Mouse (Mus musculus) forebrain, embryonic 11.5 days (tissue): ENCODE measurements around the gene Zbtb44. TPM values are rescaled to one million over a fixed set of nuclear protein-coding genes. Genes with fewer than 3 reads are reported as not detected.

Experiments used
- ATAC-seq: fragments of 200-750 bp; cut with Nextera tagmentation; replicated peaks from 2 replicates; pipeline ENCODE4 v1.8.0; 2017; ENCODE audit warnings: moderate TSS enrichment; ENCODE audit not compliant: low FRiP score
- DNase-seq: peaks from one replicate; pipeline ENCODE4 v3.0.0-alpha.2; 2017; ENCODE audit warnings: low spot score
- H3K27ac ChIP-seq: fragments of 300-500 bp; sonication (generic); 2 replicates; pipeline ENCODE4 v1.5.1; 2014; ENCODE audit warnings: low read depth, low read length
- H3K27me3 ChIP-seq: fragments of 300-500 bp; sonication (generic); 2 replicates; pipeline ENCODE4 v1.6.1; 2014; ENCODE audit warnings: mild to moderate bottlenecking, low read length, mixed read lengths; ENCODE audit not compliant: control insufficient read depth, insufficient read depth
- H3K36me3 ChIP-seq: fragments of 300-500 bp; sonication (generic); 2 replicates; pipeline ENCODE4 v1.6.1; 2014; ENCODE audit warnings: mild to moderate bottlenecking, low read length, moderate library complexity, mixed read lengths; ENCODE audit not compliant: control insufficient read depth, insufficient read depth
- H3K4me1 ChIP-seq: fragments of 300-500 bp; sonication (generic); replicated peaks from 2 replicates; pipeline ENCODE4 v1.6.1; 2014; ENCODE audit warnings: low read length, mixed read lengths; ENCODE audit not compliant: control insufficient read depth, insufficient read depth
- H3K4me2 ChIP-seq: fragments of 300-500 bp; sonication (generic); 2 replicates; pipeline ENCODE4 v1.6.1; 2014; ENCODE audit warnings: low read depth, mild to moderate bottlenecking, low read length, moderate library complexity, mixed read lengths; ENCODE audit not compliant: severe bottlenecking
- H3K4me3 ChIP-seq: fragments of 300-500 bp; sonication (generic); 2 replicates; pipeline ENCODE4 v1.5.1; 2014; ENCODE audit warnings: low read depth, low read length
- H3K9ac ChIP-seq: fragments of 300-500 bp; sonication (generic); 2 replicates; pipeline ENCODE4 v1.6.1; 2014; ENCODE audit warnings: low read length
- H3K9me3 ChIP-seq: fragments of 300-500 bp; sonication (generic); 2 replicates; pipeline ENCODE4 v1.6.1; 2016; ENCODE audit warnings: low read length, mixed read lengths; ENCODE audit not compliant: control insufficient read depth
- WGBS: fragments of 180-500 bp; shearing (Covaris S2); extraction: QIAGEN DNeasy Blood & Tissue Kit; methylation state at CpG from one replicate; pipeline ENCODE4 v1.1.7; 2014; 5-methylcytosine and 5-hydroxymethylcytosine counted together
- polyA plus RNA-seq: library from polyadenylated mRNA; unstranded; fragments of >200 nt; fragmentation: Nextera tagmentation; extraction: Ambion mirVana; gene quantifications from 2 replicates; pipeline ENCODE4 v1.2.1, GENCODE M21; 2014

Gene Zbtb44
- polyA plus RNA-seq, 1 experiment from 2014 or later, result 5.8 TPM

- ATAC-seq (no peak), DNase-seq (no peak)
- Histone ChIP-seq H3K27ac (no peak overlapping the region), H3K9me3 (no peaks in the 10 kb centered on the region), H3K4me3 (no peak overlapping the region), H3K9ac (no peak overlapping the region), H3K27me3 (no peaks in the 10 kb centered on the region), H3K36me3 (no peaks in the 10 kb centered on the region), H3K4me2 (no peak overlapping the region), H3K4me1 (no peaks in the 10 kb centered on the region)
- WGBS, result 90% methylated on average over 3 of the region's 3 CpGs
Measured at GRCm38 (mm10) chr9:31010749-31011148, 19.7 kb upstream of the Zbtb44 start.

DNA sequence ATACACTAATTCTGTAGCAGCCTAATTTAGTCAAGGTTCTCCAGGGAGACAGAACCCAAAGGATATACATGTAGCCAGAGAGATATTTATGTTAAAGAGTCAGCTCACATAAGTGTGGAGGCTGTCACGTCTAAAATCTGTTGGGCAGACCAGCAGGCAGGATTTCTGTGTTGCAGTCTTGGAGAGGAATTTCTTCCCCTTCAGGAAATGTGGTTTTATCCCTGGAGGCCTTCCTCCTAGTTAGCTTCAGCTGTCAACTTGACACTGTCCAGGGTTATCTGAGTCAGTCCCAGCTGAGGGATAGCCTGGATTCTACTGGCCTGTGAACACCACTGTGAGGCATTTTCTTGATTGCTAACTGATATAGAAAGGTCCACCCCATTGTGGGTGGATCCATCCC lies 18.9 kb upstream of the Zbtb44 start:
- no peaks in the 10 kb centered on the region for H3K9me3 ChIP-seq
- ATAC-seq (no peak), DNase-seq (no peak)
- no peak overlapping the region for H3K4me2 ChIP-seq
- no peak overlapping the region for H3K4me3 ChIP-seq
- no peaks in the 10 kb centered on the region for H3K4me1 ChIP-seq
- H3K36me3 ChIP-seq, result no peaks in the 10 kb centered on the region
- H3K27me3 ChIP-seq, result no peaks in the 10 kb centered on the region
- WGBS, result 69% methylated on average over 1 of the region's 1 CpGs
- no peak overlapping the region for H3K9ac ChIP-seq
- H3K27ac ChIP-seq, result no peak overlapping the region

DNA sequence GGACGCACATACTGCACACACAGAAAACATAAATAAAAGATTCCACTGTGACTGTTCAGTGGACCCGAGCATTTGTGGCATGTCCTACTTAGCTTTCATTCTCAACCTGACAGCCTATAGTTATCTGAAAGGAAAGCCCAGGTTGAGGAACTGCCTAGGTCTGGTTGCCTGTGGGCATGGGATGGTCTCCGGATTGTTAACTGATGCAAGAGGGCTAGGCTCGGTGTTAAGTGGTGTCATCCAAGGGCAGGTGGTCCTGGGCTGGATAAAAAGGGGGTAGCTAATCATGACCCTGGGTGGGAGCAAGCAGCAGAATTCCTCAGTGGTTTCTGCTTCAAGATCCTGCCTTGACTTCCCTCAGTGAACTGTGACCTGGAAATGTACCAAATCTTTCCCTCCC lies 17.8 kb upstream of the Zbtb44 start:
- WGBS, result 90% methylated on average over 4 of the region's 4 CpGs
- no peaks in the 10 kb centered on the region for H3K27me3 ChIP-seq
- ATAC-seq, result no peak
- DNase-seq, result no peak
- H3K4me3 ChIP-seq, result no peak overlapping the region
- no peaks in the 10 kb centered on the region for H3K4me1 ChIP-seq
- no peaks in the 10 kb centered on the region for H3K9me3 ChIP-seq
- no peak overlapping the region for H3K9ac ChIP-seq
- no peak overlapping the region for H3K4me2 ChIP-seq
- no peak overlapping the region for H3K27ac ChIP-seq
- no peaks in the 10 kb centered on the region for H3K36me3 ChIP-seq

GRCm38 (mm10) chr9:31013415-31013814 lies 17.0 kb upstream of the Zbtb44 start:
- 89% methylated on average over 4 of the region's 4 CpGs for WGBS
- Histone ChIP-seq H3K27ac (no peak overlapping the region), H3K9me3 (no peaks in the 10 kb centered on the region), H3K9ac (no peak overlapping the region), H3K36me3 (no peaks in the 10 kb centered on the region), H3K4me1 (no peaks in the 10 kb centered on the region), H3K4me3 (no peak overlapping the region), H3K27me3 (no peaks in the 10 kb centered on the region), H3K4me2 (no peak overlapping the region)
- ATAC-seq (no peak), DNase-seq (no peak)

- DNase-seq (no peak), ATAC-seq (no peak)
- Histone ChIP-seq H3K27me3 (no peaks in the 10 kb centered on the region), H3K4me3 (no peak overlapping the region), H3K36me3 (no peaks in the 10 kb centered on the region), H3K9me3 (no peaks in the 10 kb centered on the region), H3K4me1 (no peaks in the 10 kb centered on the region), H3K27ac (no peak overlapping the region), H3K9ac (no peak overlapping the region), H3K4me2 (no peak overlapping the region)
- 71% methylated on average over 4 of the region's 4 CpGs for WGBS
Measured at GRCm38 (mm10) chr9:31017616-31018015, 12.8 kb upstream of the Zbtb44 start.

DNA sequence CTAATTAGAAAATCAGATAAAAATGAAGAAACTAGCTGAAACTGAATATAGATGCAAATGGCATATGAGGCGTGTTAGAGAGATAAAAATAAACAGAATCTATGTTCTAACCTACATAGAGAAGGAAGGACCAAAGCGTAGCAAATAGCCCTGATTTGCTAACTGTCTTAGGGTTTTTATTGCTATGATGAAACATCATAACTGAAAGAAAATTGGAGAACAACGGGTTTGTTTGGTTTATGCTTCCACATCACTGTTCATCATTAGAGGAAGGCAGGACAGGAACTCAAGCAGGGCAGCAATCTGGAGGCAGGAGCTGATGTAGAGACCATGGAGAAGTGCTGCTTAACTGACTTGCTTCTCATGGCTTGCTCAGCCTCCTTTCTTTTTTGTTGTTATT lies 12.3 kb upstream of the Zbtb44 start:
- H3K4me3 ChIP-seq, result no peak overlapping the region
- 92% methylated on average over 3 of the region's 3 CpGs for WGBS
- no peaks in the 10 kb centered on the region for H3K4me1 ChIP-seq
- H3K27ac ChIP-seq, result no peak overlapping the region
- H3K36me3 ChIP-seq, result no peaks in the 10 kb centered on the region
- H3K4me2 ChIP-seq, result no peak overlapping the region
- no peak overlapping the region for H3K9ac ChIP-seq
- H3K9me3 ChIP-seq, result no peaks in the 10 kb centered on the region
- no peak for ATAC-seq
- no peak for DNase-seq
- no peaks in the 10 kb centered on the region for H3K27me3 ChIP-seq

- Histone ChIP-seq H3K4me1 (no peaks in the 10 kb centered on the region), H3K4me3 (no peak overlapping the region), H3K4me2 (no peak overlapping the region), H3K9me3 (no peaks in the 10 kb centered on the region), H3K9ac (no peak overlapping the region), H3K27me3 (no peaks in the 10 kb centered on the region), H3K36me3 (no peaks in the 10 kb centered on the region), H3K27ac (no peak overlapping the region)
- ATAC-seq (no peak), DNase-seq (no peak)
Measured at GRCm38 (mm10) chr9:31018705-31019104, 11.7 kb upstream of the Zbtb44 start.

DNA sequence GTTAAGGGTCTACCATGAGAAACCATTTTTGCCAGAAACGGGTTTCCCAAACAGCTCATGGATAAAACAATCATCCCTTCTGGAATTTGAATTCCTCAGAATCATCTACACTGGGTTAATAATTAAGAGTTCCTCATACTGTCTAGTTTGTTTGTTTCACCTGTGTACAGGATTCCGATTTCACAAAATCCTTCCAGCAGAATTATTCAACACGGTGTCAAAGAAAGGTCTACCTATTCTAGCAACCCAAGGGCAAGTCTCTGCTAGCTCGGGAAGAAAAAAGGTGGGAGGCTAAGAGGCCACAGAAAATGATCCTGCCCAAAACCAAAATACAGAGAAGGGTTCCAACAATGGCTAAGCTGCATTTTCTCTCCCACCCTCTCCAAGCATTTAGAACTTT lies 2.2 kb upstream of the Zbtb44 start:
- no peak overlapping the region for H3K4me3 ChIP-seq
- H3K4me2 ChIP-seq, result no peak overlapping the region
- DNase-seq (no peak), ATAC-seq (no peak)
- 87% methylated on average over 4 of the region's 4 CpGs for WGBS
- no peak overlapping the region for H3K27ac ChIP-seq
- no peaks in the 10 kb centered on the region for H3K9me3 ChIP-seq
- no peaks in the 10 kb centered on the region for H3K27me3 ChIP-seq
- no peaks in the 10 kb centered on the region for H3K36me3 ChIP-seq
- H3K9ac ChIP-seq, result no peak overlapping the region
- peaks cover 2% of the 10 kb centered on the region; the same call in 1 of the 2 replicates for H3K4me1 ChIP-seq

- Histone ChIP-seq H3K36me3 (no peaks in the 10 kb centered on the region), H3K4me1 (peaks cover 2% of the 10 kb centered on the region; the same call in 1 of the 2 replicates), H3K27me3 (no peaks in the 10 kb centered on the region), H3K9me3 (no peaks in the 10 kb centered on the region), H3K27ac (peak overlapping the region; percentile 97), H3K9ac (peak overlapping the region; percentile 90), H3K4me2 (peak overlapping the region; percentile 74), H3K4me3 (peak overlapping the region; percentile 83)
- DNase-seq, result peak; percentile 98
- under 1% methylated on average over 42 of the region's 57 CpGs for WGBS
- ATAC-seq, result peak; percentile 96
Measured at GRCm38 (mm10) chr9:31029751-31030511, 513 bp upstream of the Zbtb44 start.
